Mouse (Mus musculus) liver, embryonic 16.5 days (tissue): ENCODE results near the gene C87499. TPM values are rescaled to one million over a fixed set of nuclear protein-coding genes. Genes with fewer than 3 reads are reported as not detected.

Experiments
- ATAC-seq: fragments of 200-750 bp; cut with Nextera tagmentation; 2 replicates; pipeline ENCODE4 v1.8.0; 2017; ENCODE audit warnings: low read depth, mild to moderate bottlenecking, moderate number of reproducible peaks, moderate library complexity
- H3K27ac ChIP-seq: fragments of 300-500 bp; sonication (generic); 2 replicates; pipeline ENCODE4 v1.5.1; 2014; ENCODE audit warnings: mild to moderate bottlenecking, low read length
- H3K27me3 ChIP-seq: fragments of 300-500 bp; sonication (generic); 2 replicates; pipeline ENCODE4 v1.6.1; 2014; ENCODE audit warnings: low read depth, low read length, mixed read lengths; ENCODE audit not compliant: control insufficient read depth, insufficient read depth
- H3K36me3 ChIP-seq: fragments of 300-500 bp; sonication (generic); 2 replicates; pipeline ENCODE4 v1.6.1; 2014; ENCODE audit warnings: mild to moderate bottlenecking; ENCODE audit not compliant: control insufficient read depth, insufficient read depth
- H3K4me1 ChIP-seq: fragments of 300-500 bp; sonication (generic); 2 replicates; pipeline ENCODE4 v1.6.1; 2014; ENCODE audit warnings: low read depth, low read length, mixed read lengths; ENCODE audit not compliant: control insufficient read depth
- H3K4me2 ChIP-seq: fragments of 300-500 bp; sonication (generic); 2 replicates; pipeline ENCODE4 v1.6.1; 2014; ENCODE audit warnings: low read depth, low read length, mixed read lengths
- H3K4me3 ChIP-seq: fragments of 300-500 bp; sonication (generic); 2 replicates; pipeline ENCODE4 v1.5.1; 2014; ENCODE audit warnings: low read depth, mild to moderate bottlenecking, low read length
- H3K9ac ChIP-seq: fragments of 300-500 bp; sonication (generic); 2 replicates; pipeline ENCODE4 v1.6.1; 2014; ENCODE audit warnings: low read depth, low read length
- H3K9me3 ChIP-seq: fragments of 300-500 bp; sonication (generic); replicated peaks from 2 replicates; pipeline ENCODE4 v1.6.1; 2016; ENCODE audit warnings: low read length; ENCODE audit not compliant: control insufficient read depth
- WGBS: fragments of 180-500 bp; shearing (Covaris S2); extraction: QIAGEN DNeasy Blood & Tissue Kit; methylation state at CpG from one replicate; pipeline ENCODE4 v1.1.7; 2014; ENCODE audit not compliant: insufficient replicate concordance; 5-methylcytosine and 5-hydroxymethylcytosine counted together
- polyA plus RNA-seq: library from polyadenylated mRNA; unstranded; fragments of >200 nt; fragmentation: Nextera tagmentation; extraction: Ambion mirVana; gene quantifications from 2 replicates; pipeline ENCODE4 v1.2.1, GENCODE M21; 2015

C87499 gene
- polyA plus RNA-seq, 1 experiment from 2014 or later: not detected

- ATAC-seq: peak; percentile 86
- H3K9ac ChIP-seq: no peak overlapping the region
- no peaks in the 10 kb centered on the region for H3K4me1 ChIP-seq
- 14% methylated on average over 11 of the region's 11 CpGs for WGBS
- H3K36me3 ChIP-seq: no peaks in the 10 kb centered on the region
- no peaks in the 10 kb centered on the region for H3K27me3 ChIP-seq
- no peak overlapping the region for H3K27ac ChIP-seq
- H3K4me3 ChIP-seq: peak overlapping the region; percentile 54
- H3K4me2 ChIP-seq: peak overlapping the region; percentile 50
- H3K9me3 ChIP-seq: no peaks in the 10 kb centered on the region
Measured at GRCm38 (mm10) chr4:88641077-88641831, 7.0 kb upstream of the C87499 start.

DNA sequence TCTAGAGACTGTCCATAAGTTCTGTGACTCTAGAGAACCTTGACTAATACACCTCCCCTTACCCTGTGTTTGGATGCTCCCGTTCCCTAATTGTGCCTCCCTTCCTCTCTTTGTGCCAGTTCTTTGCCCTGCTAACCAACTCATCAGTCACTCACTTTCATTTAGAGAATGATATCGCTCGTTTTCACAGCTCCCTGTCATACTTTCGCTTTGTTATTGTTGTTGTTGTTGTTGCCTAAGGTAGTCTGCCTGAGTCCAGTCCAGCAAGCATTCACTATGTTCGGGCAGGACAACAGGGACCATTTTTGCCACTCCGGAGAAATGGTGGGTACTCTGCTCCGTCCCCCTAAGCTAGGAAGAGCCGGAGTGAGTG, 6.5 kb upstream of the C87499 start:
- no peak for ATAC-seq
- Histone ChIP-seq H3K4me1 (no peaks in the 10 kb centered on the region), H3K9ac (no peak overlapping the region), H3K9me3 (no peaks in the 10 kb centered on the region), H3K36me3 (no peaks in the 10 kb centered on the region), H3K4me3 (peak overlapping the region; percentile 54), H3K27me3 (no peaks in the 10 kb centered on the region), H3K27ac (no peak overlapping the region), H3K4me2 (peak overlapping the region; percentile 50)
- WGBS: 42% methylated on average over 8 of the region's 8 CpGs

- H3K4me3 ChIP-seq: no peak within 1 kb of the TSS
- no peaks in the 10 kb centered on the region for H3K9me3 ChIP-seq
- no peaks in the 10 kb centered on the region for H3K4me1 ChIP-seq
- H3K27ac ChIP-seq: no peak within 1 kb of the TSS
- H3K36me3 ChIP-seq: no peaks in the 10 kb centered on the region
- H3K9ac ChIP-seq: no peak within 1 kb of the TSS
- H3K27me3 ChIP-seq: no peaks in the 10 kb centered on the region
- no peak within 1 kb of the TSS for H3K4me2 ChIP-seq
- ATAC-seq: no peak
Measured at GRCm38 (mm10) chr4:88603276-88603675, 30.9 kb downstream of the C87499 start, which contains the start of gene Ifna12. Gene Ifna12 (minus strand): TSS chr4:88603376.

GRCm38 (mm10) chr4:88592285-88592684, 41.9 kb downstream of the C87499 start, which contains the start of gene Ifna9:
Gene Ifna9 (minus strand): TSS chr4:88592385.
- Histone ChIP-seq H3K27ac (no peak within 1 kb of the TSS), H3K4me3 (no peak within 1 kb of the TSS), H3K9ac (no peak within 1 kb of the TSS), H3K9me3 (no peaks in the 10 kb centered on the region), H3K4me1 (no peaks in the 10 kb centered on the region), H3K36me3 (no peaks in the 10 kb centered on the region), H3K27me3 (no peaks in the 10 kb centered on the region), H3K4me2 (no peak within 1 kb of the TSS)
- WGBS: 42% methylated on average over 1 of the region's 1 CpGs
- no peak for ATAC-seq

Other genes with a start within 250 kb of the C87499 start
- 5.4 and 5.5 TPM in 2 replicates for gene Hacd4, start 195.5 kb downstream of the C87499 start, polyA plus RNA-seq
- not detected in 2 replicates for gene Ifnb1, start 111.6 kb downstream of the C87499 start, polyA plus RNA-seq
- gene Ifna15, start 76.2 kb downstream of the C87499 start, polyA plus RNA-seq: not detected in 2 replicates
- not detected in 2 replicates for gene Ifna14, start 62.6 kb downstream of the C87499 start, polyA plus RNA-seq
- gene Ifna9, start 42.0 kb downstream of the C87499 start, polyA plus RNA-seq: not detected in 2 replicates
- not detected in 2 replicates for gene Ifna12, start 31.0 kb downstream of the C87499 start, polyA plus RNA-seq
- not detected in 2 replicates for gene Ifna13, start 10.0 kb upstream of the C87499 start, polyA plus RNA-seq
- gene Ifna16, start 42.5 kb upstream of the C87499 start, polyA plus RNA-seq: not detected in 2 replicates
- gene Ifna2, start 49.5 kb upstream of the C87499 start, polyA plus RNA-seq: not detected in 2 replicates
- gene Ifnab, start 56.9 kb upstream of the C87499 start, polyA plus RNA-seq: not detected in 2 replicates
- gene Gm26566, start 87.4 kb upstream of the C87499 start, polyA plus RNA-seq: 0.25 and 0.32 TPM in 2 replicates
- 22.4 and 23.5 TPM in 2 replicates for gene Klhl9, start 88.1 kb upstream of the C87499 start, polyA plus RNA-seq
- gene Gm13271, start 120.5 kb upstream of the C87499 start, polyA plus RNA-seq: not detected in 2 replicates
- 0.07 TPM in 1 of 2 replicates, not detected in the other for gene Gm13283, start 125.7 kb upstream of the C87499 start, polyA plus RNA-seq
- gene Gm13290, start 139.4 kb upstream of the C87499 start, polyA plus RNA-seq: 0.11 TPM in 1 of 2 replicates, not detected in the other
- not detected in 2 replicates for gene Gm13289, start 142.5 kb upstream of the C87499 start, polyA plus RNA-seq
- not detected in 2 replicates for gene Gm13272, start 145.4 kb upstream of the C87499 start, polyA plus RNA-seq
- not detected in 2 replicates for gene Ifnz, start 147.7 kb upstream of the C87499 start, polyA plus RNA-seq
- gene Gm13276, start 151.3 kb upstream of the C87499 start, polyA plus RNA-seq: not detected in 2 replicates
- gene Gm13277, start 154.2 kb upstream of the C87499 start, polyA plus RNA-seq: not detected in 2 replicates
- gene Gm13278, start 157.1 kb upstream of the C87499 start, polyA plus RNA-seq: not detected in 2 replicates
- gene Gm13275, start 160.1 kb upstream of the C87499 start, polyA plus RNA-seq: not detected in 2 replicates
- not detected in 2 replicates for gene Gm13279, start 163.0 kb upstream of the C87499 start, polyA plus RNA-seq
- 0.15 and 0.23 TPM in 2 replicates for gene Gm13285, start 165.3 kb upstream of the C87499 start, polyA plus RNA-seq
- gene Gm13287, start 168.8 kb upstream of the C87499 start, polyA plus RNA-seq: not detected in 2 replicates
- not detected in 2 replicates for gene Gm13288, start 171.1 kb upstream of the C87499 start, polyA plus RNA-seq
- not detected in 2 replicates for gene Ifna7, start 181.8 kb upstream of the C87499 start, polyA plus RNA-seq
- gene Ifna11, start 185.5 kb upstream of the C87499 start, polyA plus RNA-seq: not detected in 2 replicates
- gene Ifna6, start 193.0 kb upstream of the C87499 start, polyA plus RNA-seq: not detected in 2 replicates
- gene Ifna5, start 201.1 kb upstream of the C87499 start, polyA plus RNA-seq: not detected in 2 replicates
- not detected in 2 replicates for gene Ifna4, start 207.4 kb upstream of the C87499 start, polyA plus RNA-seq
- gene Ifna1, start 215.7 kb upstream of the C87499 start, polyA plus RNA-seq: not detected in 2 replicates
- gene Ifne, start 245.8 kb upstream of the C87499 start, polyA plus RNA-seq: not detected in 2 replicates